11 mouse cellular contexts compared by ENCODE assay signal in the genomic region with DNA sequence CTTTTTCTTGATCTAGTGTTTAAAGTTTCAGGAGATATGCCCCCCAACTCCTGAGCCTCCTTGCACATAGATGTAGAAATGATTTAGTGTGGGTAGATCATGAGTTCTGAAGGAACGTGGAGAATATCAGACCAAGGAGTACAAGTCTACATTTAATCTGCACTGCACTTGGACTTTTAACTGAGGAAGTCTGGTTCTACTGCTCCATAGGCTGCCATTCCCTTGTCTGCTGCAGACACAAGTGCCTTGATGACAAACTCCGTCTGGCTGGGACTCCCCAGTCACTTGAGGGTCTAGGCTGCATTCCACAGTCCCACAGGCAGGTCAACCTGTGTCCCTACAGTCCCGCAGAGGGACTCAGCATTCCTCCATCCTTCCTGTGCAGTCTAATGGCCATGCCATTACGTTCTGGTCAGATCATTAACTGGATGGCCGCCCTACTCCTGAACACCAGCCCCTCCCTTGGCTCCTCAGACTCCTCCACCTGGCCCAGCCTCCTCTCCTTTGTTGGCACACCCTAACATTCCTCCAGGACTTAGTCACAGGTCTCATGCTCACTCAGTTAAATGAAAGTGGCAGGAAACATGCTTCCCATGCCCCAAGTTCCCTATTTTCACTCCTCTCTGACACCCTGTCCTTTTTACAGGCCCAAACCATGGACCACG. TPM values are rescaled to one million over a fixed set of nuclear protein-coding genes. Genes with fewer than 3 reads are reported as not detected.
DNase-seq lines count a peak whose midpoint lies in the region; ATAC-seq and TF ChIP-seq lines count a peak whose summit lies in the region.
"Had no signal": no experiment of that assay in that cellular context is flagged by ENCODE, and none has a peak within 500 bp of the region (broad histone marks: within the 10 kb centered on the region; RNA-seq: fewer than 3 reads in every experiment).

No protein-coding gene starts in this region.

- H3K27ac ChIP-seq in heart, embryonic 15.5 days = peak overlapping the region; percentile 46; the same call in 1 of the 2 replicates
- H3K27ac ChIP-seq in heart, embryonic 10.5 days = no peak overlapping the region
- H3K27ac ChIP-seq in liver, postnatal 0 days (ENCODE audit: low read depth) = no peak overlapping the region
- H3K27ac ChIP-seq: liver, embryonic 14.5 days had no signal

- H3ac ChIP-seq in myocyte (ENCODE audit: control insufficient read depth, insufficient read length) = no peak overlapping the region

- H3K4me2 ChIP-seq in heart, embryonic 15.5 days = no peak overlapping the region
- peak overlapping the region; percentile 53 for H3K4me2 ChIP-seq in myocyte (ENCODE audit: low read depth)
- H3K4me2 ChIP-seq in liver, postnatal 0 days (ENCODE audit: low read depth, low read length) = no peak overlapping the region

- no peaks in the 10 kb centered on the region for H3K27me3 ChIP-seq in heart, embryonic 15.5 days
- 0 out of 2 replicates have a peak, but pooled peaks cover 5% of the 10 kb centered on the region for H3K27me3 ChIP-seq in heart, embryonic 10.5 days (ENCODE audit: insufficient read depth, poor library complexity, severe bottlenecking)
- H3K27me3 ChIP-seq in myocyte (ENCODE audit: control insufficient read depth, insufficient read depth, insufficient read length) = no peaks in the 10 kb centered on the region
- no peaks in the 10 kb centered on the region for H3K27me3 ChIP-seq in liver, postnatal 0 days (ENCODE audit: insufficient read depth, low read length)

- no peak for DNase-seq in heart, embryonic 10.5 days (ENCODE audit: low spot score)
- peak; percentile 60 to 69 for DNase-seq in kidney, postnatal 36 days
- no peak for DNase-seq in thymus, postnatal 25 days
- DNase-seq in liver, postnatal 0 days = no peak
- DNase-seq in cerebellum, adult 9-11 months = no peak
- DNase-seq: cerebellum, adult 8-10 months; spleen, adult 18-20 months had no signal

- no peak for TF ChIP-seq CTCF in liver, postnatal 0 days (IDR thresholded peaks at IDR 0.05; ENCODE audit: low read depth)

- no peaks in the 10 kb centered on the region for H3K79me2 ChIP-seq in myocyte (ENCODE audit: control insufficient read depth, insufficient read depth)

- no peak overlapping the region for H3K9ac ChIP-seq in heart, embryonic 15.5 days
- no peak overlapping the region for H3K9ac ChIP-seq in liver, postnatal 0 days (replicated peaks)
- H3K9ac ChIP-seq: liver, embryonic 14.5 days had no signal

- peaks cover 16% of the 10 kb centered on the region for H3K4me1 ChIP-seq in heart, embryonic 15.5 days (replicated peaks)
- H3K4me1 ChIP-seq in heart, embryonic 10.5 days = peaks cover 21% of the 10 kb centered on the region
- H3K4me1 ChIP-seq in liver, postnatal 0 days (ENCODE audit: insufficient read depth) = peaks cover 8% of the 10 kb centered on the region

- TF ChIP-seq POLR2A in myocyte (IDR thresholded peaks at IDR 0.05; ENCODE audit: insufficient read length, low read depth) = no peak

- TF ChIP-seq EP300 in liver, postnatal 0 days (IDR thresholded peaks at IDR 0.05; ENCODE audit: low read depth) = no peak

- no peak overlapping the region for H3K4me3 ChIP-seq in heart, embryonic 15.5 days
- no peak overlapping the region for H3K4me3 ChIP-seq in heart, embryonic 10.5 days
- H3K4me3 ChIP-seq in myocyte = no peak overlapping the region
- H3K4me3 ChIP-seq in liver, postnatal 0 days (ENCODE audit: low read depth, low read length) = no peak overlapping the region

- no peak; the same call in 1 of the 2 replicates for ATAC-seq in heart, embryonic 15.5 days (replicated peaks; ENCODE audit: insufficient number of reproducible peaks, insufficient read depth, low FRiP score, low read depth)
- peak; percentile 50; the same call in 1 of the 2 replicates for ATAC-seq in granulocyte monocyte progenitor cell, adult 5-6 weeks (replicated peaks; ENCODE audit: poor library complexity, severe bottlenecking)
- ATAC-seq in liver, postnatal 0 days = no peak

- H3K36me3 ChIP-seq in heart, embryonic 15.5 days = no peaks in the 10 kb centered on the region
- no peaks in the 10 kb centered on the region for H3K36me3 ChIP-seq in heart, embryonic 10.5 days
- no peaks in the 10 kb centered on the region for H3K36me3 ChIP-seq in myocyte (ENCODE audit: control insufficient read depth, insufficient read depth)
- H3K36me3 ChIP-seq in liver, postnatal 0 days (replicated peaks; ENCODE audit: insufficient read depth, low read length) = no peaks in the 10 kb centered on the region

- 30% methylated on average over 6 of the region's 6 CpGs for whole genome bisulfite sequencing in heart, embryonic 15.5 days
- 52% methylated on average over 6 of the region's 6 CpGs for WGBS in heart, embryonic 10.5 days
- WGBS in liver, postnatal 0 days (ENCODE audit: insufficient replicate concordance) = 38% methylated on average over 6 of the region's 6 CpGs

- no peaks in the 10 kb centered on the region for H3K9me3 ChIP-seq in heart, embryonic 15.5 days (replicated peaks)
- no peaks in the 10 kb centered on the region for H3K9me3 ChIP-seq in heart, embryonic 10.5 days
- H3K9me3 ChIP-seq in liver, postnatal 0 days (ENCODE audit: low read length) = no peaks in the 10 kb centered on the region

TF ChIP-seq in myocyte, 11 proteins besides CTCF, POLR2A, EP300 and RAD21:
- no peak for TF ChIP-seq POLR2AphosphoS2 (IDR thresholded peaks at IDR 0.05; ENCODE audit: insufficient read length, low read depth)
- peak in 1 of 3 experiments; percentile 8 for TF ChIP-seq MYOD1 (IDR thresholded peaks at IDR 0.05; ENCODE audit: control insufficient read depth in 1 of 3, insufficient read length in 2 of 3, low read depth in 2 of 3)
- no peak for TF ChIP-seq MAX (IDR thresholded peaks at IDR 0.05; ENCODE audit: low read depth)
- no peak for TF ChIP-seq TCF3 (IDR thresholded peaks at IDR 0.05; ENCODE audit: insufficient read length, low read depth)

RNA-seq across cellular contexts. Expression of gene Tmem214, which starts 17.8 kb away (rescaled TPM):
- 57.5 and 67.2 TPM in 2 replicates for polyA plus RNA-seq in heart, embryonic 15.5 days (2015; fragmentation: Nextera tagmentation; extraction: Ambion mirVana)
- 86.3 and 87.4 TPM in 2 replicates for polyA plus RNA-seq in heart, embryonic 10.5 days (2016; fragmentation: Nextera tagmentation; extraction: Ambion mirVana)
- 40.7 and 48.5 TPM in 2 replicates for total RNA-seq in granulocyte monocyte progenitor cell, adult 5-6 weeks (2014; fragmentation: Nextera tagmentation)
- total RNA-seq in granulocyte monocyte progenitor cell, adult 5-6 weeks (2017) = 21.5 and 24.9 TPM in 2 replicates
- 52.8 TPM for polyA plus RNA-seq in myocyte (2012; fragmentation: generic; extraction: Trizol)
- polyA plus RNA-seq in liver, postnatal 0 days (2015; fragmentation: Nextera tagmentation; extraction: Ambion mirVana) = 32.1 and 33.0 TPM in 2 replicates

RNA-seq across cellular contexts. Expression of gene Mapre3, which starts 35.6 kb away (rescaled TPM):
- 16.3 and 20.1 TPM in 2 replicates for polyA plus RNA-seq in heart, embryonic 15.5 days (2015; fragmentation: Nextera tagmentation; extraction: Ambion mirVana)
- polyA plus RNA-seq in heart, embryonic 10.5 days (2016; fragmentation: Nextera tagmentation; extraction: Ambion mirVana) = 16.3 and 16.6 TPM in 2 replicates
- not detected in 2 replicates for total RNA-seq in granulocyte monocyte progenitor cell, adult 5-6 weeks (2014; fragmentation: Nextera tagmentation)
- total RNA-seq in granulocyte monocyte progenitor cell, adult 5-6 weeks (2017) = not detected in 2 replicates
- polyA plus RNA-seq in myocyte (2012; fragmentation: generic; extraction: Trizol) = 58.7 TPM
- polyA plus RNA-seq in liver, postnatal 0 days (2015; fragmentation: Nextera tagmentation; extraction: Ambion mirVana) = 7.4 and 8.0 TPM in 2 replicates

RNA-seq across cellular contexts. Expression of gene Agbl5, which starts 38.5 kb away (rescaled TPM):
- polyA plus RNA-seq in heart, embryonic 15.5 days (2015; fragmentation: Nextera tagmentation; extraction: Ambion mirVana) = 8.9 and 11.9 TPM in 2 replicates
- polyA plus RNA-seq in heart, embryonic 10.5 days (2016; fragmentation: Nextera tagmentation; extraction: Ambion mirVana) = 12.3 and 17.4 TPM in 2 replicates
- total RNA-seq in granulocyte monocyte progenitor cell, adult 5-6 weeks (2014; fragmentation: Nextera tagmentation) = 8.9 and 27.6 TPM in 2 replicates
- total RNA-seq in granulocyte monocyte progenitor cell, adult 5-6 weeks (2017) = 7.7 and 12.5 TPM in 2 replicates
- 3.1 TPM for polyA plus RNA-seq in myocyte (2012; fragmentation: generic; extraction: Trizol)
- polyA plus RNA-seq in liver, postnatal 0 days (2015; fragmentation: Nextera tagmentation; extraction: Ambion mirVana) = 3.1 and 3.2 TPM in 2 replicates

RNA-seq across cellular contexts. Expression of gene Ost4, which starts 57.6 kb away (rescaled TPM):
- 372 and 381 TPM in 2 replicates for polyA plus RNA-seq in heart, embryonic 15.5 days (2015; fragmentation: Nextera tagmentation; extraction: Ambion mirVana)
- polyA plus RNA-seq in heart, embryonic 10.5 days (2016; fragmentation: Nextera tagmentation; extraction: Ambion mirVana) = 432 and 455 TPM in 2 replicates
- total RNA-seq in granulocyte monocyte progenitor cell, adult 5-6 weeks (2014; fragmentation: Nextera tagmentation) = 361 and 454 TPM in 2 replicates
- total RNA-seq in granulocyte monocyte progenitor cell, adult 5-6 weeks (2017) = 300 and 325 TPM in 2 replicates
- polyA plus RNA-seq in myocyte (2012; fragmentation: generic; extraction: Trizol) = 262 TPM
- 263 and 277 TPM in 2 replicates for polyA plus RNA-seq in liver, postnatal 0 days (2015; fragmentation: Nextera tagmentation; extraction: Ambion mirVana)

Comparison
In these comparisons a context has a peak if more than half of its experiments do, and no peak if none do; other contexts are left out.
1. DNase-seq: peak in kidney, postnatal 36 days (2 of 2); none in heart, embryonic 10.5 days (single experiment), thymus, postnatal 25 days (single experiment), liver, postnatal 0 days (single experiment) and cerebellum, adult 9-11 months (single experiment).